Mouse (Mus musculus) cortical plate, adult 2 months (tissue): ENCODE results near the gene Olfr47.

Source experiments
- CTCF ChIP-seq: fragments of 200-500 bp; IDR thresholded peaks from 2 replicates; pipeline ENCODE4 v1.5.1; 2011; ENCODE audit warnings: mild to moderate bottlenecking, control low read depth, low read length; ENCODE audit not compliant: insufficient read depth; ENCODE audit errors: extremely low read depth
- POLR2A ChIP-seq: fragments of 200-500 bp; IDR thresholded peaks from 2 replicates; pipeline ENCODE4 v1.6.1; 2011; ENCODE audit warnings: mild to moderate bottlenecking, low read length, control low read depth; ENCODE audit not compliant: insufficient read depth; ENCODE audit errors: extremely low read depth

DNA sequence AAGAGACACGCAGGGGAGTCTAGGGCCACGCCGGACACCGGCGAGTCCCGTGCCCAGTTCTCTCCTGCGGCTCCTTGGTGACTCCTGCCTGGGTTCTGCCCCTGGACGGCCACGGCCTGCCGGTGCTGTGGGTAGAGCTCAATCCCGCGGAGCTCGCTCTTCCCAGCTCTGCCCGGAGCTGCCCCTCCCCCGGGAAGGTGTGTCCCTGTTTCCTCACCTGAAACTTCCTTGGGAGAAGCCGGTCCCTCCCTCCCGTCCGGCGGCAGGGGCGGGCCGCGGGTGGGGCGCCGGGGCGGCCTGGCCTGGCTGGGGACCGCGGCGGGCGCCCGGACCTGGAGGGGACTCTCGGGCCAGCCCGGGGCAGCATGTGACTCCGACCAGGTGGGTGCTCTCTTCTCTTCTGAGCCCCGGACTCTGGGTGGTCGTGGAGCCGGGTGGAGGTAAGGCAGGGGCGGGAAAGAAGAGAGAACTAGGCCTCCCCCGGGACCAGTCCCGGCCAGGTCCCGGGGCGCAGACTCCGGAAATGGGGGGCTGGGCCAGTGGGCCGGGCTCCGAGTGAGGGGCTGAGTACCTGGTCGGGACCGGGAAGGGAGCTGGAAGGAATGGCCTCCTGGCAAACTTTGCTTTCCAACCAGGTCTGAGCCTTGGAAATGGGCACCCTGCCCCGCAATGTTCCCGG is 34.2 kb downstream of the Olfr47 start, which contains the start of gene Arhgef5:
- TF ChIP-seq CTCF (no peak), POLR2A (no peak)
